In genomic region chr10:121330940-121331339, GRCm38 (mm10) we compare ENCODE assay signal across 8 mouse cellular contexts. TPM values are rescaled to one million over a fixed set of nuclear protein-coding genes. Genes with fewer than 3 reads are reported as not detected.
DNase-seq lines count a peak whose midpoint lies in the region; ATAC-seq and TF ChIP-seq lines count a peak whose summit lies in the region.

No protein-coding gene starts in this region.

- no peak for ATAC-seq in forebrain, embryonic 16.5 days

- H3K27ac ChIP-seq in forebrain, embryonic 10.5 days: no peak overlapping the region
- H3K27ac ChIP-seq in forebrain, embryonic 16.5 days (ENCODE audit: low read length): no peak overlapping the region
- no peak overlapping the region for H3K27ac ChIP-seq in cortical plate, adult 2 months (ENCODE audit: insufficient read depth, low read length)
- no peak overlapping the region for H3K27ac ChIP-seq in liver, adult 2 months (replicated peaks; ENCODE audit: insufficient read depth, low read depth, low read length)

- peaks cover 12% of the 10 kb centered on the region; the same call in 1 of the 2 replicates for H3K9me3 ChIP-seq in forebrain, embryonic 10.5 days
- H3K9me3 ChIP-seq in forebrain, embryonic 16.5 days (ENCODE audit: control insufficient read depth, low read length): no peaks in the 10 kb centered on the region

- intact Hi-C loops in heart, postnatal 36 days (cut with DNase I): loop anchor here (2.0 to 5.0 kb wide), 2 partner anchors 22 to 44 kb away; no protein-coding TSS in a partner anchor

- DNase-seq in forebrain, embryonic 10.5 days (ENCODE audit: extremely low spot score, low spot score): peak; percentile 71
- DNase-seq in 3T3-L1 (ENCODE audit: low read depth, low spot score): peak; percentile 62
- DNase-seq in adrenal gland, adult 2 months: peak; percentile 71
- peak; percentile 74 to 85 for DNase-seq in heart, postnatal 36 days
- peak; percentile 26 for DNase-seq in liver, adult 2 months (ENCODE audit: extremely low read depth, low read depth, low spot score)
- DNase-seq in retina, postnatal 1 day: peak; percentile 72

- no peak overlapping the region for H3K4me3 ChIP-seq in forebrain, embryonic 10.5 days
- H3K4me3 ChIP-seq in forebrain, embryonic 16.5 days (replicated peaks; ENCODE audit: low read length): no peak overlapping the region
- H3K4me3 ChIP-seq in cortical plate, adult 2 months (ENCODE audit: insufficient read depth, low read length): no peak overlapping the region
- no peak overlapping the region for H3K4me3 ChIP-seq in liver, adult 2 months (ENCODE audit: insufficient read depth, low read depth, low read length)

- H3K4me1 ChIP-seq in forebrain, embryonic 10.5 days: no peaks in the 10 kb centered on the region
- H3K4me1 ChIP-seq in forebrain, embryonic 16.5 days (replicated peaks; ENCODE audit: control insufficient read depth, insufficient read depth, low read length): no peaks in the 10 kb centered on the region
- H3K4me1 ChIP-seq in cortical plate, adult 2 months (ENCODE audit: control insufficient read depth, insufficient read depth, low read length): no peaks in the 10 kb centered on the region
- H3K4me1 ChIP-seq in liver, adult 2 months (ENCODE audit: control insufficient read depth, insufficient read depth, low read length): no peaks in the 10 kb centered on the region; the same call in 1 of the 2 replicates

- H3K79me2 ChIP-seq in liver, adult 2 months (ENCODE audit: control insufficient read depth, insufficient read depth, low read length): no peaks in the 10 kb centered on the region; the same call in 1 of the 2 replicates

- WGBS in forebrain, embryonic 10.5 days: 13% methylated on average over 7 of the region's 7 CpGs
- WGBS in forebrain, embryonic 16.5 days: 13% methylated on average over 7 of the region's 7 CpGs
- 13% methylated on average over 7 of the region's 7 CpGs for WGBS in liver, adult 2 months

- H3K27me3 ChIP-seq in forebrain, embryonic 10.5 days (ENCODE audit: poor library complexity, severe bottlenecking): peaks cover 7% of the 10 kb centered on the region; the same call in 1 of the 2 replicates
- no peaks in the 10 kb centered on the region for H3K27me3 ChIP-seq in forebrain, embryonic 16.5 days (replicated peaks; ENCODE audit: control insufficient read depth, insufficient read depth, low read length)
- H3K27me3 ChIP-seq in liver, adult 2 months (ENCODE audit: control insufficient read depth, insufficient read depth, low read length): no peaks in the 10 kb centered on the region

- H3K36me3 ChIP-seq in forebrain, embryonic 10.5 days (replicated peaks): peaks cover 3% of the 10 kb centered on the region; the same call in 1 of the 2 replicates
- no peaks in the 10 kb centered on the region for H3K36me3 ChIP-seq in forebrain, embryonic 16.5 days (ENCODE audit: control insufficient read depth, insufficient read depth)
- no peaks in the 10 kb centered on the region for H3K36me3 ChIP-seq in liver, adult 2 months (ENCODE audit: control insufficient read depth, insufficient read depth, low read length)

- H3K9ac ChIP-seq in forebrain, embryonic 16.5 days (replicated peaks; ENCODE audit: low read depth, low read length): no peak overlapping the region
- H3K9ac ChIP-seq in liver, adult 2 months (ENCODE audit: low read depth, low read length): no peak overlapping the region

- no peak overlapping the region for H3K4me2 ChIP-seq in forebrain, embryonic 16.5 days (ENCODE audit: low read length)

- TF ChIP-seq POLR2A in cortical plate, adult 2 months (IDR thresholded peaks at IDR 0.05; ENCODE audit: extremely low read depth, insufficient read depth, low read length): no peak
- no peak for TF ChIP-seq POLR2A in liver, adult 2 months (IDR thresholded peaks at IDR 0.05; ENCODE audit: extremely low read depth, insufficient read depth, low read length)

- TF ChIP-seq CTCF in cortical plate, adult 2 months (IDR thresholded peaks at IDR 0.05; ENCODE audit: extremely low read depth, insufficient read depth, low read length): peak; percentile 87
- TF ChIP-seq CTCF in liver, adult 2 months (IDR thresholded peaks at IDR 0.05; ENCODE audit: low read depth, low read length): peak; percentile 93

RNA-seq across cellular contexts. Expression of gene Tbc1d30, which starts 20.1 kb away (rescaled TPM):
- polyA plus RNA-seq in forebrain, embryonic 10.5 days (2016; fragmentation: Nextera tagmentation; extraction: Ambion mirVana): 1.5 and 1.6 TPM in 2 replicates
- 11.5 and 12.5 TPM in 2 replicates for polyA plus RNA-seq in forebrain, embryonic 16.5 days (2015; fragmentation: Nextera tagmentation; extraction: Ambion mirVana)
- total RNA-seq in adrenal gland, adult 2 months (2021): 1 to 10 TPM; 2.9 to 8.7 TPM
- polyA plus RNA-seq in adrenal gland, adult 2 months (2012; rRNA removed): 0.57 and 1.5 TPM in 2 replicates
- polyA plus RNA-seq in cortical plate, adult 2 months (2012; rRNA removed): 48.6 and 49.1 TPM in 2 replicates
- 1 to 10 TPM; 2.8 to 3.0 TPM for total RNA-seq in heart, postnatal 36 days (2021)
- 8.4 and 10.7 TPM in 2 replicates for total RNA-seq in liver, adult 2 months (2014; rRNA removed)
- polyA plus RNA-seq in liver, adult 2 months (2012; rRNA removed): 0.81 and 2.6 TPM in 2 replicates

RNA-seq across cellular contexts. Expression of gene Gns, which starts 34.0 kb away (rescaled TPM):
- 34.9 and 37.6 TPM in 2 replicates for polyA plus RNA-seq in forebrain, embryonic 10.5 days (2016; fragmentation: Nextera tagmentation; extraction: Ambion mirVana)
- 35.2 and 35.6 TPM in 2 replicates for polyA plus RNA-seq in forebrain, embryonic 16.5 days (2015; fragmentation: Nextera tagmentation; extraction: Ambion mirVana)
- total RNA-seq in adrenal gland, adult 2 months (2021): 100 to 1,000 TPM; 169 to 240 TPM
- 657 and 731 TPM in 2 replicates for polyA plus RNA-seq in adrenal gland, adult 2 months (2012; rRNA removed)
- 44.7 and 46.8 TPM in 2 replicates for polyA plus RNA-seq in cortical plate, adult 2 months (2012; rRNA removed)
- 10 to 100 TPM; 82.1 to 83.5 TPM for total RNA-seq in heart, postnatal 36 days (2021)
- total RNA-seq in liver, adult 2 months (2014; rRNA removed): 84.0 and 102 TPM in 2 replicates
- polyA plus RNA-seq in liver, adult 2 months (2012; rRNA removed): 65.7 and 78.4 TPM in 2 replicates

Comparison
In these comparisons a context has a peak if more than half of its experiments do, and no peak if none do; other contexts are left out.
1. DNase-seq: peak in every context shown above with its lines; median percentile 80 in heart, postnatal 36 days; 72 in retina, postnatal 1 day; 71 in forebrain, embryonic 10.5 days; 71 in adrenal gland, adult 2 months; 62 in 3T3-L1; 26 in liver, adult 2 months.